ENCODE assay signal across 9 mouse cellular contexts in genomic region chr6:13606394-13606793, GRCm38 (mm10). TPM values are rescaled to one million over a fixed set of nuclear protein-coding genes. Genes with fewer than 3 reads are reported as not detected.
DNase-seq lines count a peak whose midpoint lies in the region; ATAC-seq and TF ChIP-seq lines count a peak whose summit lies in the region.
"Had no signal": no experiment of that assay in that cellular context is flagged by ENCODE, and none has a peak within 500 bp of the region (broad histone marks: within the 10 kb centered on the region; RNA-seq: fewer than 3 reads in every experiment).

No protein-coding gene starts in this region.

- H3K4me2 ChIP-seq in forebrain, postnatal 0 days (ENCODE audit: low read depth): peak overlapping the region; percentile 64
- peak overlapping the region; percentile 77 for H3K4me2 ChIP-seq in liver, embryonic 15.5 days

- no peaks in the 10 kb centered on the region for H3K9me3 ChIP-seq in megakaryocyte, embryonic 14.5 days
- H3K9me3 ChIP-seq in forebrain, postnatal 0 days (ENCODE audit: low read length): no peaks in the 10 kb centered on the region
- no peaks in the 10 kb centered on the region for H3K9me3 ChIP-seq in liver, embryonic 15.5 days (replicated peaks)

- no peaks in the 10 kb centered on the region for H3K27me3 ChIP-seq in megakaryocyte, embryonic 14.5 days (replicated peaks)
- no peaks in the 10 kb centered on the region for H3K27me3 ChIP-seq in forebrain, postnatal 0 days (ENCODE audit: insufficient read depth, low read length)
- H3K27me3 ChIP-seq in liver, embryonic 15.5 days: no peaks in the 10 kb centered on the region

- no peak overlapping the region for H3K27ac ChIP-seq in forebrain, postnatal 0 days (ENCODE audit: low read depth, low read length)
- no peak overlapping the region for H3K27ac ChIP-seq in liver, embryonic 15.5 days (replicated peaks)

- peaks cover 79% of the 10 kb centered on the region for H3K4me1 ChIP-seq in megakaryocyte, embryonic 14.5 days
- H3K4me1 ChIP-seq in forebrain, postnatal 0 days (ENCODE audit: insufficient read depth): peaks cover 8% of the 10 kb centered on the region
- peaks cover 33% of the 10 kb centered on the region for H3K4me1 ChIP-seq in liver, embryonic 15.5 days (replicated peaks)

- no peak for ATAC-seq in megakaryocyte, adult 5-6 weeks (ENCODE audit: poor library complexity, severe bottlenecking)
- ATAC-seq in forebrain, postnatal 0 days: no peak
- no peak for ATAC-seq in liver, embryonic 15.5 days (ENCODE audit: insufficient read depth)

- no peak for TF ChIP-seq CTCF in forebrain, postnatal 0 days (IDR thresholded peaks at IDR 0.05; ENCODE audit: low read depth)

- peaks cover 36% of the 10 kb centered on the region for H3K36me3 ChIP-seq in megakaryocyte, embryonic 14.5 days (replicated peaks; ENCODE audit: low read length)
- H3K36me3 ChIP-seq in forebrain, postnatal 0 days (ENCODE audit: insufficient read depth): no peaks in the 10 kb centered on the region
- peaks cover 14% of the 10 kb centered on the region for H3K36me3 ChIP-seq in liver, embryonic 15.5 days (replicated peaks)

- no peak overlapping the region for H3K9ac ChIP-seq in forebrain, postnatal 0 days
- H3K9ac ChIP-seq in liver, embryonic 15.5 days: peak overlapping the region; percentile 91; the same call in 1 of the 2 replicates

- peak overlapping the region; percentile 99 for H3K4me3 ChIP-seq in megakaryocyte, embryonic 14.5 days (replicated peaks)
- peak overlapping the region; percentile 90; the same call in 1 of the 2 replicates for H3K4me3 ChIP-seq in forebrain, postnatal 0 days (ENCODE audit: low read depth, low read length)
- peak overlapping the region; percentile 95; the same call in 1 of the 2 replicates for H3K4me3 ChIP-seq in liver, embryonic 15.5 days (replicated peaks)

- no peak for DNase-seq in forebrain, postnatal 0 days
- DNase-seq in right cerebral cortex, postnatal 4 days: no peak
- no peak for DNase-seq in embryo, embryonic 9.5 days (ENCODE audit: extremely low spot score)
- DNase-seq in cerebellum, adult 9-11 months: no peak
- DNase-seq: kidney, adult 18-20 months; thymus, adult 2 months had no signal

- 76% methylated on average over 4 of the region's 4 CpGs for WGBS in forebrain, postnatal 0 days
- 66% methylated on average over 4 of the region's 4 CpGs for WGBS in liver, embryonic 15.5 days (ENCODE audit: insufficient replicate concordance)

RNA-seq across cellular contexts. Expression of gene Tmem168, which starts 1.5 kb away (rescaled TPM):
- polyA plus RNA-seq in megakaryocyte, embryonic 14.5 days (2012; ENCODE audit: insufficient read depth, low replicate concordance): 3.4 TPM in 1 of 2 replicates, not detected in the other
- total RNA-seq in megakaryocyte, adult 5-6 weeks (2015): 34.6 and 36.0 TPM in 2 replicates
- 42.1 and 47.7 TPM in 2 replicates for total RNA-seq in megakaryocyte, adult 5-6 weeks (2017)
- total RNA-seq in forebrain, postnatal 0 days (2014; rRNA removed): 24.5 and 28.6 TPM in 2 replicates
- 15.2 and 18.4 TPM in 2 replicates for polyA plus RNA-seq in forebrain, postnatal 0 days (2015; fragmentation: Nextera tagmentation; extraction: Ambion mirVana)
- polyA plus RNA-seq in liver, embryonic 15.5 days (2015; fragmentation: Nextera tagmentation; extraction: Ambion mirVana): 12.0 and 13.3 TPM in 2 replicates
